Mouse (Mus musculus): ENCODE data around the gene Fam83f.

Fam83f gene

GRCm38 (mm10) chr15:80671295-80672252 lies at the start of gene Fam83f:
Fam83f (plus strand) TSS chr15:80671847.
- in situ Hi-C loops (cut with MboI, MseI), result loop anchor here (5.0 kb wide), 1 partner anchor 489 kb away; no protein-coding TSS in a partner anchor

GRCm38 (mm10) chr15:80623171-80623837 lies 48.3 kb upstream of the Fam83f start:
- in situ Hi-C loops (cut with MboI, MseI), result no loop called here

- in situ Hi-C loops (cut with MboI, MseI), result no loop called here
Observed at GRCm38 (mm10) chr15:80626472-80626871, 45.2 kb upstream of the Fam83f start.

- in situ Hi-C loops (cut with MboI, MseI), result no loop called here
Observed at GRCm38 (mm10) chr15:80630147-80630546, 41.5 kb upstream of the Fam83f start.

GRCm38 (mm10) chr15:80630711-80631110 lies 40.9 kb upstream of the Fam83f start:
- in situ Hi-C loops (cut with MboI, MseI), result no loop called here

GRCm38 (mm10) chr15:80631311-80631710 lies 40.3 kb upstream of the Fam83f start:
- in situ Hi-C loops (cut with MboI, MseI), result no loop called here

GRCm38 (mm10) chr15:80632280-80632893 lies 39.3 kb upstream of the Fam83f start:
- in situ Hi-C loops (cut with MboI, MseI), result no loop called here

GRCm38 (mm10) chr15:80634391-80635193 lies 37.1 kb upstream of the Fam83f start:
- in situ Hi-C loops (cut with MboI, MseI), result no loop called here

- in situ Hi-C loops (cut with MboI, MseI), result no loop called here
Observed at GRCm38 (mm10) chr15:80636757-80637372, 34.8 kb upstream of the Fam83f start.

GRCm38 (mm10) chr15:80639071-80639702 lies 32.5 kb upstream of the Fam83f start:
- in situ Hi-C loops (cut with MboI, MseI), result no loop called here

GRCm38 (mm10) chr15:80639874-80640273 lies 31.8 kb upstream of the Fam83f start:
- in situ Hi-C loops (cut with MboI, MseI), result no loop called here

- in situ Hi-C loops (cut with MboI, MseI), result no loop called here
Observed at GRCm38 (mm10) chr15:80641702-80642435, 29.8 kb upstream of the Fam83f start.

GRCm38 (mm10) chr15:80645006-80645797 lies 26.4 kb upstream of the Fam83f start:
- in situ Hi-C loops (cut with MboI, MseI), result no loop called here

GRCm38 (mm10) chr15:80648977-80649606 lies 22.6 kb upstream of the Fam83f start:
- in situ Hi-C loops (cut with MboI, MseI), result no loop called here

- in situ Hi-C loops (cut with MboI, MseI), result no loop called here
Observed at GRCm38 (mm10) chr15:80650412-80650811, 21.2 kb upstream of the Fam83f start.

GRCm38 (mm10) chr15:80653865-80654264 lies 17.8 kb upstream of the Fam83f start:
- in situ Hi-C loops (cut with MboI, MseI), result no loop called here

GRCm38 (mm10) chr15:80658815-80659471 lies 12.7 kb upstream of the Fam83f start:
- in situ Hi-C loops (cut with MboI, MseI), result no loop called here

GRCm38 (mm10) chr15:80660963-80661362 lies 10.7 kb upstream of the Fam83f start:
- in situ Hi-C loops (cut with MboI, MseI), result no loop called here

Data from T-helper 2 cell (primary cell).